Mouse (Mus musculus) heart, embryonic 16.5 days (tissue): ENCODE results near the gene Magoh. TPM values are rescaled to one million over a fixed set of nuclear protein-coding genes. Genes with fewer than 3 reads are reported as not detected.

Experiments used
- ATAC-seq: fragments of 200-750 bp; cut with Nextera tagmentation; replicated peaks from 2 replicates; pipeline ENCODE4 v1.8.0; 2017; ENCODE audit warnings: moderate number of reproducible peaks; ENCODE audit not compliant: insufficient read depth, low FRiP score; ENCODE audit errors: extremely low read depth
- H3K27ac ChIP-seq: fragments of 300-500 bp; sonication (generic); 2 replicates; pipeline ENCODE4 v1.5.1; 2014; ENCODE audit warnings: mild to moderate bottlenecking, low read length, control low read depth, moderate library complexity
- H3K27me3 ChIP-seq: fragments of 300-500 bp; sonication (generic); 2 replicates; pipeline ENCODE4 v1.6.1; 2014; ENCODE audit warnings: low read length, mixed read lengths; ENCODE audit not compliant: control insufficient read depth, insufficient read depth
- H3K36me3 ChIP-seq: fragments of 300-500 bp; sonication (generic); 2 replicates; pipeline ENCODE4 v1.6.1; 2014; ENCODE audit not compliant: control insufficient read depth, insufficient read depth
- H3K4me1 ChIP-seq: fragments of 300-500 bp; sonication (generic); 2 replicates; pipeline ENCODE4 v1.6.1; 2014; ENCODE audit warnings: low read length, mixed read lengths; ENCODE audit not compliant: control insufficient read depth, insufficient read depth
- H3K4me2 ChIP-seq: fragments of 300-500 bp; sonication (generic); 2 replicates; pipeline ENCODE4 v1.6.1; 2014; ENCODE audit warnings: low read depth, mild to moderate bottlenecking, control low read depth, low read length
- H3K4me3 ChIP-seq: fragments of 300-500 bp; sonication (generic); 2 replicates; pipeline ENCODE4 v1.5.1; 2014; ENCODE audit warnings: mild to moderate bottlenecking, control low read depth, low read length
- H3K9ac ChIP-seq: fragments of 300-500 bp; sonication (generic); 2 replicates; pipeline ENCODE4 v1.6.1; 2014; ENCODE audit warnings: low read length, control low read depth
- H3K9me3 ChIP-seq: fragments of 300-500 bp; sonication (generic); replicated peaks from 2 replicates; pipeline ENCODE4 v1.6.1; 2016; ENCODE audit warnings: low read length; ENCODE audit not compliant: control insufficient read depth
- WGBS: fragments of 180-500 bp; shearing (Covaris S2); extraction: QIAGEN DNeasy Blood & Tissue Kit; methylation state at CpG from one replicate; pipeline ENCODE4 v1.1.7; 2014; 5-methylcytosine and 5-hydroxymethylcytosine counted together
- polyA plus RNA-seq: library from polyadenylated mRNA; unstranded; fragments of >200 nt; fragmentation: Nextera tagmentation; extraction: Ambion mirVana; gene quantifications from 2 replicates; pipeline ENCODE4 v1.2.1, GENCODE M21; 2015

The Magoh gene
- polyA plus RNA-seq, 1 experiment from 2014 or later = 86.6 TPM

GRCm38 (mm10) chr4:107843687-107844086 is 35.9 kb upstream of the Magoh start:
- no peak overlapping the region for H3K4me2 ChIP-seq
- 80% methylated on average over 8 of the region's 8 CpGs for WGBS
- H3K27ac ChIP-seq = no peak overlapping the region
- H3K9me3 ChIP-seq = no peaks in the 10 kb centered on the region
- no peaks in the 10 kb centered on the region for H3K36me3 ChIP-seq
- H3K4me1 ChIP-seq = peaks cover 4% of the 10 kb centered on the region; the same call in 1 of the 2 replicates
- ATAC-seq = no peak
- H3K4me3 ChIP-seq = no peak overlapping the region
- H3K27me3 ChIP-seq = peaks cover 31% of the 10 kb centered on the region
- no peak overlapping the region for H3K9ac ChIP-seq

- Histone ChIP-seq H3K27ac (no peak overlapping the region), H3K4me3 (no peak overlapping the region), H3K9me3 (no peaks in the 10 kb centered on the region), H3K4me2 (no peak overlapping the region), H3K27me3 (peaks cover 31% of the 10 kb centered on the region), H3K4me1 (peaks cover 4% of the 10 kb centered on the region; the same call in 1 of the 2 replicates), H3K9ac (no peak overlapping the region), H3K36me3 (no peaks in the 10 kb centered on the region)
- WGBS = 3% methylated on average over 10 of the region's 10 CpGs
- ATAC-seq = no peak; the same call in 1 of the 2 replicates
These were observed 34.6 kb upstream of the Magoh start for GRCm38 (mm10) chr4:107844971-107845370.

- peak overlapping the region; percentile 47; the same call in 1 of the 2 replicates for H3K4me3 ChIP-seq
These were observed 32.8 kb upstream of the Magoh start for GRCm38 (mm10) chr4:107846795-107847194.

GRCm38 (mm10) chr4:107848546-107848945 is 31.0 kb upstream of the Magoh start:
- H3K27me3 ChIP-seq = peaks cover 29% of the 10 kb centered on the region
- H3K4me3 ChIP-seq = no peak overlapping the region
- no peak overlapping the region for H3K4me2 ChIP-seq
- no peak overlapping the region for H3K27ac ChIP-seq
- H3K9me3 ChIP-seq = no peaks in the 10 kb centered on the region
- no peak for ATAC-seq
- no peaks in the 10 kb centered on the region for H3K36me3 ChIP-seq
- 74% methylated on average over 5 of the region's 5 CpGs for WGBS
- H3K9ac ChIP-seq = no peak overlapping the region
- peaks cover 4% of the 10 kb centered on the region; the same call in 1 of the 2 replicates for H3K4me1 ChIP-seq

More at GRCm38 (mm10) chr4:107846795-107847194, 32.8 kb upstream of the Magoh start:
- Histone ChIP-seq H3K27me3 (peaks cover 31% of the 10 kb centered on the region), H3K27ac (no peak overlapping the region), H3K9me3 (no peaks in the 10 kb centered on the region), H3K9ac (no peak overlapping the region), H3K4me1 (peaks cover 4% of the 10 kb centered on the region; the same call in 1 of the 2 replicates), H3K4me2 (no peak overlapping the region), H3K36me3 (no peaks in the 10 kb centered on the region)
- WGBS = 60% methylated on average over 7 of the region's 7 CpGs
- no peak for ATAC-seq

- Histone ChIP-seq H3K4me2 (no peak overlapping the region), H3K27me3 (peaks cover 26% of the 10 kb centered on the region), H3K9ac (no peak overlapping the region), H3K4me1 (peaks cover 4% of the 10 kb centered on the region; the same call in 1 of the 2 replicates), H3K9me3 (no peaks in the 10 kb centered on the region), H3K27ac (no peak overlapping the region), H3K36me3 (no peaks in the 10 kb centered on the region), H3K4me3 (no peak overlapping the region)
- ATAC-seq = no peak
- 76% methylated on average over 9 of the region's 9 CpGs for WGBS
These were observed 29.9 kb upstream of the Magoh start for GRCm38 (mm10) chr4:107849621-107850020.

GRCm38 (mm10) chr4:107850091-107850490 is 29.5 kb upstream of the Magoh start:
- Histone ChIP-seq H3K4me2 (no peak overlapping the region), H3K27me3 (peaks cover 25% of the 10 kb centered on the region), H3K9me3 (no peaks in the 10 kb centered on the region), H3K4me3 (no peak overlapping the region), H3K4me1 (peaks cover 4% of the 10 kb centered on the region; the same call in 1 of the 2 replicates), H3K27ac (no peak overlapping the region), H3K9ac (no peak overlapping the region), H3K36me3 (no peaks in the 10 kb centered on the region)
- no peak for ATAC-seq
- 87% methylated on average over 8 of the region's 8 CpGs for WGBS

- Histone ChIP-seq H3K27ac (no peak overlapping the region), H3K4me1 (no peaks in the 10 kb centered on the region), H3K9me3 (no peaks in the 10 kb centered on the region), H3K4me3 (no peak overlapping the region), H3K36me3 (no peaks in the 10 kb centered on the region), H3K4me2 (no peak overlapping the region), H3K9ac (no peak overlapping the region), H3K27me3 (no peaks in the 10 kb centered on the region)
- 86% methylated on average over 8 of the region's 8 CpGs for WGBS
- no peak for ATAC-seq
These were observed 26.2 kb upstream of the Magoh start for GRCm38 (mm10) chr4:107853333-107853732.

GRCm38 (mm10) chr4:107853836-107854235 is 25.7 kb upstream of the Magoh start:
- Histone ChIP-seq H3K4me1 (no peaks in the 10 kb centered on the region), H3K4me2 (no peak overlapping the region), H3K27ac (no peak overlapping the region), H3K36me3 (no peaks in the 10 kb centered on the region), H3K4me3 (no peak overlapping the region), H3K9ac (no peak overlapping the region), H3K27me3 (no peaks in the 10 kb centered on the region), H3K9me3 (no peaks in the 10 kb centered on the region)
- no peak for ATAC-seq
- 87% methylated on average over 7 of the region's 7 CpGs for WGBS

GRCm38 (mm10) chr4:107856958-107857686 is 22.4 kb upstream of the Magoh start:
- no peak for ATAC-seq
- Histone ChIP-seq H3K27me3 (no peaks in the 10 kb centered on the region), H3K4me2 (no peak overlapping the region), H3K4me3 (no peak overlapping the region), H3K4me1 (no peaks in the 10 kb centered on the region), H3K27ac (no peak overlapping the region), H3K36me3 (no peaks in the 10 kb centered on the region), H3K9ac (no peak overlapping the region), H3K9me3 (no peaks in the 10 kb centered on the region)
- WGBS = 67% methylated on average over 11 of the region's 11 CpGs
